Mouse (Mus musculus): ENCODE results near the gene Fkbp5.
A peak's percentile ranks its signal among the peaks of the same experiment; 100 is the strongest.
"Not testable (repeated sequence)": the region's sequence is repeated elsewhere in the genome, so short reads cannot be mapped to it uniquely, and the experiment has no call there.

The Fkbp5 gene

DNA sequence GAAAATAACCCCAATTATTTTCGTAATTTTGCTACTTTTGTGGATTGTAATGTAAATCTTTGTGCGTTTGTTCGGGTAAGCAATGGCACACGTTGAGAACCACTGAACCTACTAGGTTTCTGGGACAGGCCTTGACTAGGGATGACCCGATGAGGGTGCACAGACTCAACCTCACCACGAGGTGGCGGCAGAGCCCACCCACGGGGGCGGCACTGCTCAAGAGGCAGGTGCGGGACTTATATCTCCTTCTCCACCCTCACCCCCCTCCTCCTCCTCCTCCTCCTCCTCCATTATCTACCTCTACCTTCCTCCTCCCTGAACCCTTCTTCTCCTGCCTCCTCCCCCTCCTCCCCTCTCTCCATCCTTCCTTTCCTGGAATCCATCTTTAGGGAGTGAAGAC, 143.5 kb downstream of the Fkbp5 start:
- peak; percentile 61 for DNase-seq (ENCODE audit: low spot score)

GRCm38 (mm10) chr17:28371941-28372340, 145.4 kb downstream of the Fkbp5 start:
- DNase-seq (ENCODE audit: low spot score), result no peak

GRCm38 (mm10) chr17:28371286-28371685, 146.0 kb downstream of the Fkbp5 start:
- DNase-seq (ENCODE audit: low spot score), result no peak

- no peak for DNase-seq (ENCODE audit: low spot score)
Measured at GRCm38 (mm10) chr17:28369056-28369455, 148.3 kb downstream of the Fkbp5 start.

DNA sequence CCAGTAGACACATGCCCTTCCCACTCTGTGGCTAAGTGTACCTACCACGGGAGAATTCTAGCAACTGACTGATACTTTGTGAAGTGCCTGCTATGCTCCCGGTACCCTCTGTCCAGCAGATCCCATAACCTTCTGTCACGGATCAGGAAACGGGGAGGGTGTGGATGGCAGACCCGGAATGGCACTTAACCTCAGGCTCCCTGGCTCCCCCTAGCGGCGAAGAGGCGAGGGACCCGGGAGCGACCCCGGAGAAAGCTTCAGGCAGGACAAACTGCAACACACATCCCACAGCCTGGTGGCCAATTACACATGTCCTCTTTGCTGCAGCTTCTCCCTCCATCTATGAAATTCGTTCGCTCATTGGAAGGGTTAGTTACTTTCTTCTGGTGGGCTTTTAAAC, 148.9 kb downstream of the Fkbp5 start:
- peak; percentile 86 for DNase-seq (ENCODE audit: low spot score)

DNA sequence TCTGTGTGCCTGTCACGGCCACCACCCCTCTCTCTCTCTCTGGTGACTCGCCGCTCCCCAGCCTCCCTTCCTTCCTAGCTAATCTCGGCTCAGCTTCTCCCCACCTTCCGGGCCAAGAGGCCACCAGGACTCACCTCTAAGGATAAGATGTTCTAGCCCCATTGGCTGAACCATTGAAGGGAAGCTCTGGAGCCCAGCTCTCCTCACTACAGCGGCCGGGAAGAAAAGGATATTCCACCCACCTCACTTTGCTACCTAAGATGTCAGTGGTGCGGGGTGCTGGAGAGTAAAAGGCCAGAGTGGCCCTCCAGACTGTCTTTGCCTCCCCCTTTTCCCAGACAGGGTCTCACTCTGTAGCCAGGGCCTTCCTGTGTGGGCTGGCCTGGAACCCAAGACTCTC, 152.2 kb downstream of the Fkbp5 start, which contains the start of gene Tulp1:
TSS of gene Tulp1 (minus strand) at position 101 of the 400 bp plus-strand sequence.
- DNase-seq (ENCODE audit: low spot score), result no peak

GRCm38 (mm10) chr17:28363507-28363906, 153.8 kb downstream of the Fkbp5 start:
- no peak for DNase-seq (ENCODE audit: low spot score)

- no peak for DNase-seq (ENCODE audit: low spot score)
Measured at GRCm38 (mm10) chr17:28362653-28363292, 154.6 kb downstream of the Fkbp5 start.

- no peak for DNase-seq (ENCODE audit: low spot score)
Measured at GRCm38 (mm10) chr17:28361921-28362652, 155.2 kb downstream of the Fkbp5 start.

DNA sequence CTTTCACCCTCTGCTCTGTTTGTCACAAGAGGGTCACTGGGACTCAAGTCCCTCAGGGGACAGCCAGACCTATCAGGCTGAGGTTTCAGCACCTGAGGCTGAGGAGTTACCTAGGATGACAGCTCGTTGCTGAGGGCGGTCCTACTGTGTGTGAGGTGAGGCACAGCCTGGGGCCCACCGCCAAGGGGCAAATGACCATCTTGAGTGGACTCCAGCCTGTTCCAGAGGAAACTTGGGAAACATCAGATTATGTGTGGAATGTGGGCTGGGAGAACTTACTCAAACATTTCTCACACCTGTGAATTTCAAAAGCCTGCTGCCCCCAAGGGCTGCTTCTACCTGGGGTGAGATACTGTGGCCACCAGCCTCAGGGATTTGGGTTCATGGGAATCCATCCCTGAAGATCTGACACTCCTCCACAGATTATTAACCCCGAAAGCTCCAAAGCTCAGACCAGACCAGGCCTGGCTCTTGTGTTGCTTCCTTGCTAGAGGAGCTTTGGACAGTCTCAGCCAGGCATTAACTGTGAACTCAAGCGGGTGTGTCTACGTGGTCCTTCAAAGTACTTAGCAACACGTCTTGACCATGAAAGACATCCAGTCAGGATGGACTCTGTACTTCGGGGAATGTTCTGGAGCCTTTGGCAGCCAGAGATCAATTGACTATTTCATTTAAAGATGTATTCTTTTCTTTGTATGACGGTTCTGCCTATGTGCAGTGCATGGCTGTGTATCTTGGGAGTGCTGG, 156.6 kb downstream of the Fkbp5 start:
- no peak for DNase-seq (ENCODE audit: low spot score)

GRCm38 (mm10) chr17:28358576-28359261, 158.6 kb downstream of the Fkbp5 start:
- not testable (repeated sequence) for DNase-seq (ENCODE audit: low spot score)

- DNase-seq (ENCODE audit: low spot score), result no peak
Measured at GRCm38 (mm10) chr17:28355871-28356270, 161.5 kb downstream of the Fkbp5 start.

- no peak for DNase-seq (ENCODE audit: low spot score)
Measured at GRCm38 (mm10) chr17:28352018-28352417, 165.3 kb downstream of the Fkbp5 start.

DNA sequence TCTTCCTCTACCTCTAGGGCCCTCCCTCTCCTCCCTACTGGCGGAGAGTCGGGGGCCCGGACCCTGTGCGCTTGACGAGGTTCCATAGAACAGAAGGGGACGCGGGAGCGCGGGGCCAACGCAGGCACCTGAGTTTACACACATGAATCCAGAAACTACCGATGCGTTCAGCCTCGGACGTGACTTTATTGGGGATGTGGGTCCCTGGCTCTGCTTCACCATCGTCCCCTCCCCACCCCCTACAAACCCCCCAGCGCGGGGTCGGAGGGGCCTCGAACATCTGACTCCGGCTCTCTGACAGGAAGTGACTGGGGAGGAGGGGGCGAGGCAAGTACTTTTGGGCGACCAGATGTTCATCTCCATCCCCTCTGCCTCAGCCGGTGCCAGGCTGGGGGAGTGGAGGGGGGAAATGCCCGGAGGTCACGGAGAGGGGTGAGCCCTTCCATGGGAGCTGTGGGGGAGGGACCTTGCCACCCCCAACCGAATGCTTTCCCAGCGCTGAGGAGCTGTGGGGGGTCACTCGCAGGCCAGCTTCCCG, 165.9 kb downstream of the Fkbp5 start:
- DNase-seq (ENCODE audit: low spot score), result peak; percentile 63

DNA sequence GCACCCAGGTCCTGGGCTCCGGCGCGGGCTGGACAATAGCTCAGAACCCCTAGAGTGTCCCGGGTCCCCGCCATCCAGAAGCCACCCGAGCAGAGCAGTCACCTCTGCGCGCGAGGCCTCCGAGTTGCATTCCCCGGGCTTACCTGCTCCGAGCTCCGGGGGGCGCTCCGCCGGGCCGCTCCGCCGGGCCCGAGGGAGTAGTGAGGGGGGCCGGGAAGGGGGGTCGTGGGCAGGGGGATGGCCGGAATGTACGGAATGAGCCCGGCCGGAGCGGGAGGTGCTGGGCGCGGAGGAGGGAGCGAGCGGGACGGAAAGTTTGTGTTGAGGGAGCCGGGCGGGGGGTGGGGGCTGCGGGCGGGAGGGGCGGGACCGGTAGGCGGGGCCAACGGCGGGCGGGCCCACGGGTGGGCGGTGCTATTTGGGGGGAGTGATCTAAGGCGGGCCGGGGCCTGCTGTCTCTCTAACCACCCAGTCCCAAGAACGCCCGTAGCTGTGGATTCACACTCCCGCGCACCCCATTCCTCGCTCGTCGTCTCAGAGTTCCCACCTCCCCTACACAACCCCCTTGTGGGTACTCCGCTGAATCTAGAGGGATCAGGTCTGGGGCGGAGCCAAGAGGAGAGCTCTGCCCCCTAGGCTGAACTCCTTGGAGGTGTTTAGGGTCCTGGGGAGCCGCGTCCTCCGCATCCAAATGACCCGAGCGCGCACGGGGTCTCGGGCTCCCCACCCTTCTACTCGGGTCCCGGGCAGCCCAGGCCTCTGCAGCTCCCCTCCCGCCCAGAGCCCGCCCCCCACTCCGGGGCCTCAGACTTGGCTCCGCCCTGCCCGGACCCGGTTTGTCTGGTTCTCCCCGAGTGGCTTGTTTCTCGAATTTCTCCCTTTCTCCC, 166.6 kb downstream of the Fkbp5 start, which contains the start of gene Tead3:
TSS of gene Tead3 (minus strand) at position 352 of the 887 bp plus-strand sequence.
- peak; percentile 80 for DNase-seq (ENCODE audit: low spot score)

DNA sequence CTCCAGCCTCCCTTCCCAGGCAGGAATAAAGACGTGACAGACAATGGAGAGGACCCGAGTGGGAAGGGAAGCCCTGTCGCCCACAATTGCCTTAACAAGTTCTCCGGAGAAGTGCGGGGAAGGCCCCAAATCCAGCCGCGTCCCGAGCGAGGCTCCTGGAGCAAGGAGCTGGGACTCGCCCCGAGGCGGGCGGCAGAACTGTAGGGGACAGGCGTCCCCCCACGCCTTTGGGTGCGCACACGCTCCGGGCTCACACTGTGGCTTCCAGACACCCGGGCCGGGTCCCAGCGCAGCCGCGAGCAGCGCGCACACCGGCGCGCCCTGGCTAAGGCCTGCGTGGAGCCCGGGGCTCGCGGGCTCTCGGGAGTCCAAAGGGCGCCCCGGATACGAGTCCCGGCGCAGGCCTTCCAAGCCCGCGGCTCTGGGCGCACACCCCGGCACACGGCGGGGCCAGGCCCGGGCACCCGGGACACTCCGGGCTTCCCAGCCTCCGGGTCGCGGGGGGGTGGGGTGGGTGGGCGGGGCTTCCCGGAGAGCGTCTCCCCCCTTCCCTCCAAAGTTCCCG, 167.3 kb downstream of the Fkbp5 start:
- DNase-seq (ENCODE audit: low spot score), result peak; percentile 54

DNA sequence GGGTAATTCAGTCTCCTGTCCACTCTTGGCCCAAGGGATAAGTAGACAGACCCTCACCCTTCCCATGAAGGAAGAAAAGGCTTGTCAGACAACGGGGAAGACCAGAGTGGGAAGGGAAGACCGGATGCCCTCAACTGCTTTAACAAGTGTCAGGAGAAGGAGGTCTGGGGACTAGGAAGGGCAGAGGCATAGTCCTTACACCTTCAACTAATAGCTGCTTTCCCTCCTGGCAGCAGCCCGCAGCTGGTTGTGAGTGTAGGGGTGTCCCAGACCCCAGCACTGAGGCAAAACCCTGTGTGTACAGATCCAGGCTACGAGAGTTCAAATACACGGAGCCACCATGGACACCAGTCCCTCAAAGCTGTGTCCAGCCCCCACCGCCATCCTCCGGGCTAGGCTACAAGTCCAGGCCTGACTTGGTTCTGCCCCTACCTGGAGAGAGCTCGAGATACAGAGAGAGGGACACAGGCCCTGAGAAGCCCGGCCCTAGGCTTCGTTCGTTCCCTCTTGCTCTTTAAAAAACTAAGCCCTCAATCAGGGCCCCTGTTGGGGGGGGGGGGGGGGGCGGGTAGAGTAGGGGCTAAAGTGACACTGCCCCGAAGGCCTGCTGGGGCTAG, 168.0 kb downstream of the Fkbp5 start:
- peak; percentile 41 for DNase-seq (ENCODE audit: low spot score)

Data from urinary bladder, postnatal 25 days (tissue).